Mouse (Mus musculus) heart, postnatal 0 days (tissue): Measurements from ENCODE around the gene S1pr2.

Experiments used
- CTCF ChIP-seq: IDR thresholded peaks from 2 replicates; pipeline ENCODE4 v1.5.1; 2016; ENCODE audit warnings: antibody characterized with exemption, control low read depth, low read depth
- EP300 ChIP-seq: IDR thresholded peaks from 2 replicates; pipeline ENCODE4 v1.6.1; 2016; ENCODE audit warnings: antibody characterized with exemption, low read depth

DNA sequence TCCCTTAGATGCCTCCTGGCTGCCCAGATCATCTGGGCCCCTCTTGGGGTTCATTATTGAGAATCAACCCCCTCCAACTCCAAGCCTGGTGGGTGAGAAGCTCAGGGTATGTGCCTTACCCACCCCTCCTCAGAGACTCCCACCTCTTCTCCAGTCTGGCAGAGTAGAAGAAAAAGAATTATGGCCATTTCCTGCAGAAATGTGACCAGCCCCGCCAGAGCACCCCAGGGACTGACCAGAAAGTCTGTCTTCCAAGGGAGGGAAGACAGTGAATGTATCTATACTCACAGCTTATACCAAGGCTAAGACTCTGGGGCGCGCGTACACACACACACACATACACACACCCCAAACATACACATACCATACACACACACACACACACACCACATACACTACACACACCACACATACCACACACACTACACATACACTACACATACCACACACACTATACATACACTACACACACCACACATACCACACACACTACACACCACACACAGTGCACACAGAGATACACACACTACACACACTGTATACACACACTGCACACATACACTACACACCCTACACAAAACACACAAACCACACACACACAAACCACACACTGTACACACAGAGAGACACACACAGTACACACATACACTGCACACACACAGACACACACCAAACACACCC, 3.4 kb downstream of the S1pr2 start:
- TF ChIP-seq CTCF = no peak
- TF ChIP-seq EP300 = no peak
